In the genomic region with DNA sequence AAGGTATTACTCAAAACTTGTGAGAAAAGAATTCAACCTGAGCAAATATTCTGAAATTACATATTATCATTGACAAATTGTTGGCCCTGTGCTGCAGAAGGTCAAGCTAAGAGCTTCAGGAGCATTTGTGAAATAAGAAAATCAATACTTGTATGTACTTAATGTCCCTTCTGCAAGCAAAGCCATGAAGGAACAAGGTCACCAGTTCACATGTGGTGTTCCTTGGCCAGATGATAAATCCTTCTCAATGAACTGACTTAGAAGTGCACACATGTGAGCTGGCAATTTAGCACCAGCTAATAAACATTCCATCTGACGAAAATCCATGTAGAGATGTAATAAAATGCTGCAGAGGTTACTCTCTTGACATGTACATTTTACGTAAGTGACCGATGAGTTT, we compare ENCODE assay signal across 24 mouse cellular contexts.
"Had no signal": no experiment of that assay in that cellular context is flagged by ENCODE, and none has a peak within 500 bp of the region (broad histone marks: within the 10 kb centered on the region; RNA-seq: fewer than 3 reads in every experiment).

No protein-coding gene starts in this region.

- H3K27ac ChIP-seq: gastrocnemius, adult 2 months; heart, embryonic 10.5 days; hindbrain, embryonic 10.5 days; hindbrain, embryonic 12.5 days; hindbrain, embryonic 14.5 days; layer of hippocampus, adult 2 months; left cerebral cortex, adult 2 months; limb, embryonic 12.5 days; liver, embryonic 13.5 days; liver, embryonic 15.5 days had no signal

- H3K9me3 ChIP-seq: heart, embryonic 10.5 days; heart, embryonic 12.5 days; hindbrain, embryonic 10.5 days; hindbrain, embryonic 12.5 days; limb, embryonic 12.5 days; liver, embryonic 13.5 days; liver, embryonic 15.5 days had no signal

- ATAC-seq: hindbrain, embryonic 16.5 days; intestine, embryonic 16.5 days had no signal

- H3K4me2 ChIP-seq: heart, embryonic 12.5 days; hindbrain, embryonic 12.5 days; hindbrain, embryonic 14.5 days; limb, embryonic 12.5 days; liver, embryonic 13.5 days; liver, embryonic 15.5 days had no signal

- H3K4me3 ChIP-seq: gastrocnemius, adult 2 months; heart, embryonic 10.5 days; heart, embryonic 12.5 days; hindbrain, embryonic 10.5 days; hindbrain, embryonic 12.5 days; layer of hippocampus, adult 2 months; left cerebral cortex, adult 2 months; limb, embryonic 12.5 days; liver, embryonic 13.5 days; liver, embryonic 15.5 days had no signal

- H3K9ac ChIP-seq: heart, embryonic 12.5 days; hindbrain, embryonic 12.5 days; hindbrain, embryonic 14.5 days; limb, embryonic 12.5 days; liver, embryonic 13.5 days; liver, embryonic 15.5 days had no signal

- DNase-seq: gastrocnemius, adult 2 months; gastrocnemius, postnatal 10 days; gastrocnemius, postnatal 25 days; heart, adult 18-20 months; heart, postnatal 10 days; heart, postnatal 4 days; kidney, adult 18-20 months; kidney, adult 8-10 months; kidney, postnatal 10 days; kidney, postnatal 25 days; kidney, postnatal 4 days; liver; liver, embryonic 13.5 days had no signal

- H3K27me3 ChIP-seq: heart, embryonic 12.5 days; hindbrain, embryonic 12.5 days; limb, embryonic 12.5 days; liver, embryonic 13.5 days; liver, embryonic 15.5 days had no signal

- H3K4me1 ChIP-seq: heart, embryonic 10.5 days; heart, embryonic 12.5 days; hindbrain, embryonic 10.5 days; hindbrain, embryonic 12.5 days; limb, embryonic 12.5 days; liver, embryonic 13.5 days; liver, embryonic 15.5 days had no signal

- H3K36me3 ChIP-seq: heart, embryonic 10.5 days; heart, embryonic 12.5 days; hindbrain, embryonic 10.5 days; hindbrain, embryonic 12.5 days; limb, embryonic 12.5 days; liver, embryonic 13.5 days; liver, embryonic 15.5 days had no signal
